Mouse (Mus musculus): Measurements from ENCODE around the gene Ttyh2. TPM values are rescaled to one million over a fixed set of nuclear protein-coding genes. Genes with fewer than 3 reads are reported as not detected.

Ttyh2 gene
- polyA plus RNA-seq, 1 experiment from 2014 or later: 31.6 TPM

DNA sequence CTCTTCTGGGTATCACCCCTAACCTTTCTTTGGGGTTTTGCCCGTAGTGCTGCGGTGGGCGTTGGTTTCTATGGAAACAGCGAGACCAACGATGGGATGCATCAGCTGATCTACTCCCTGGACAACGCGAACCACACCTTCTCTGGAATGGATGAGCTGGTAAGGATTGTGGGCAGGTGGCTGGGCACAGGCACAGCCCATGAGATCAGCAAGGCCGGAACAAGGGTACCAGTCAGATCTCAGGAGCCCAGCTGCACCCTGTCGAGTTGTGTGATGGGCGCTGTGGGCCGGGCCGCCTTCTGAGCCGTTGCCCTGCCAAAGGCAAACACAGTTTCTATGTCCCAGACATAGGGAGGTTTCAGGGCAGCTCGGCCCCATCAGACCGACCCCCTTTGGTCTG lies 15.0 kb downstream of the Ttyh2 start:
- 86% methylated on average over 15 of the region's 15 CpGs for WGBS
- no peak overlapping the region for H3K4me3 ChIP-seq (ENCODE audit: low read length)
- H3K9me3 ChIP-seq (ENCODE audit: control insufficient read depth, low read length): no peaks in the 10 kb centered on the region
- no peak overlapping the region for H3K4me2 ChIP-seq (ENCODE audit: low read length)
- no peak for ATAC-seq
- H3K36me3 ChIP-seq (ENCODE audit: control insufficient read depth, insufficient read depth, low read length): no peaks in the 10 kb centered on the region
- no peaks in the 10 kb centered on the region for H3K4me1 ChIP-seq (ENCODE audit: control insufficient read depth, insufficient read depth, low read depth, low read length)
- H3K27ac ChIP-seq (ENCODE audit: low read depth, low read length): no peak overlapping the region
- no peak overlapping the region for H3K9ac ChIP-seq (ENCODE audit: low read depth, low read length)
- no peaks in the 10 kb centered on the region for H3K27me3 ChIP-seq (replicated peaks; ENCODE audit: control insufficient read depth, insufficient read depth, low read length)

DNA sequence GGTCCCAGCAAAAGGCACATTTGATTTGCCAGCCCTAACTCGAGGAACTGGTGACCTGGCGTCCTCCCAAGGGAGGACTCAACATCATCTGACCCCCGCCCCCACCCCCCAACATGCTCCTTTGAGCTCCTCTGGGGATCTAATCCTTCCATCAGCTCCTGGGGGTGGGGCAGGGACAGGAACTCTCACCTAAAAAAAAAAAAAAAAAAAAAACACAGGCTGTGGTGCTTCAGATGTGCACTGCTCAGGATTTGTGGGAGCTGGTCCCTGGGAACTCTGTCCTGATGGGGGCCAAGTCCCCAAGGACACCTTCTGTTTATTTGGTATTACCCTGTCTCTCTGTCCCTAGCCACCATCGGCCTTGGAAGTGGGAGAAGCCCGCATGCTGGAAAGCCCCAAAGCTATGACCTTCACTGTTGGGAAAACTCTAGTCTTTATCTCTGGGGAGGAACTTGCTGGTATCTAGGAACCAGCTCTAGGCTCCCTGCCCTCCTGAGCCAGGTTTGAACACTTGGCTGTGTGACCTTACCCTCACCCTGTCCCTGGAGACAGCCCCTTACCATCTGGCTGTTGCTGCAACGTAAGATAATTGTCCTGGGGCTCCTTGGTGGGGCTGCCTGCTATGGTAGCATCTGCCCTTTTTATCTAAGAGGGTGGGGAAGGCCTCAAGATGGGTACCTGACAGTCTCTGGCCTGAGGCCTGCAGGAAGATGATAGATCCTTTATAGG lies 16.4 kb downstream of the Ttyh2 start:
- H3K27ac ChIP-seq (ENCODE audit: low read depth, low read length): no peak overlapping the region
- H3K27me3 ChIP-seq (replicated peaks; ENCODE audit: control insufficient read depth, insufficient read depth, low read length): no peaks in the 10 kb centered on the region
- ATAC-seq: no peak
- 70% methylated on average over 6 of the region's 6 CpGs for WGBS
- no peak overlapping the region for H3K9ac ChIP-seq (ENCODE audit: low read depth, low read length)
- H3K4me2 ChIP-seq (ENCODE audit: low read length): no peak overlapping the region
- no peak overlapping the region for H3K4me3 ChIP-seq (ENCODE audit: low read length)
- H3K9me3 ChIP-seq (ENCODE audit: control insufficient read depth, low read length): no peaks in the 10 kb centered on the region
- no peaks in the 10 kb centered on the region for H3K4me1 ChIP-seq (ENCODE audit: control insufficient read depth, insufficient read depth, low read depth, low read length)
- no peaks in the 10 kb centered on the region for H3K36me3 ChIP-seq (ENCODE audit: control insufficient read depth, insufficient read depth, low read length)

DNA sequence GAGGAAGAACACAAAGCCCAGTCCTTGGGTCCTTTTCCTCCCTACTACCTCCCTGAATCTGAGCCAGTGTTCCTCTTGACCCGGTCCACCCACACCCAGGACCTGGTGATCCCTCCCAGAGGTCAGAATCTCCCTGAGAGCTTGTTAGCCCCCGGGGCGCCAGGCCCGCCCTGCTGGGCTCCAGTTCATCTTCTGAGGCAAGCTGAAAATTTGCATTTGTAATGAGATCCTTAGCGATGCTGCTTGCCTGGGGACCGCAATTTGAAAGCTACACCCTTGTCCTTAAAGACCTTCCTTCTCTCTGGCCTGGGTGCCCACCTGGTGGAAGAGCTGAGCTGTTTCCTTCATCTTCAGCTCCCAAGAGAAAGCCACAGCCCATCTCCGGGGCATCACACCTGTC lies 17.4 kb downstream of the Ttyh2 start:
- H3K4me2 ChIP-seq (ENCODE audit: low read length): no peak overlapping the region
- no peak overlapping the region for H3K27ac ChIP-seq (ENCODE audit: low read depth, low read length)
- WGBS: 48% methylated on average over 7 of the region's 7 CpGs
- no peak for ATAC-seq
- H3K9me3 ChIP-seq (ENCODE audit: control insufficient read depth, low read length): no peaks in the 10 kb centered on the region
- H3K27me3 ChIP-seq (replicated peaks; ENCODE audit: control insufficient read depth, insufficient read depth, low read length): no peaks in the 10 kb centered on the region
- H3K9ac ChIP-seq (ENCODE audit: low read depth, low read length): no peak overlapping the region
- no peaks in the 10 kb centered on the region for H3K4me1 ChIP-seq (ENCODE audit: control insufficient read depth, insufficient read depth, low read depth, low read length)
- no peaks in the 10 kb centered on the region for H3K36me3 ChIP-seq (ENCODE audit: control insufficient read depth, insufficient read depth, low read length)
- H3K4me3 ChIP-seq (ENCODE audit: low read length): no peak overlapping the region

DNA sequence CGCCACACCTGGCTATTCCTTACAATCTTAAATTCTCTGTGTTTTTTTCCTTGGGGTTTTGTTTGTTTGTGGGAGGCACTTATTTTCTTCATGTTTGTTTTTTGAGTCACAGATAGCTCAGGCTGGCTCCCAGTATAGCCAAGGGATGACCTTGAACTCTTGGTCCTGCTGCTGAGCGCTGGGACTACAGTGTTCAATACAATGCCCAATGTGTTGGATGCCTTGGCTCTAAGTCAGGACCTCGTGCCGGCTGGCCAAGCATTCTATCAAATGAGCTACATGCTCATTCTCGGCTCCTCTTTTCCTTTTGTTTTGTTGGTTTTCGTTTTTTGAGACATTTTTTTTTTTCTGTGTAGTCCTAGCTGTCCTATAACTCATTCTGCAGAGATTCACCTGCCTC lies 18.2 kb downstream of the Ttyh2 start:
- no peaks in the 10 kb centered on the region for H3K36me3 ChIP-seq (ENCODE audit: control insufficient read depth, insufficient read depth, low read length)
- 90% methylated on average over 6 of the region's 6 CpGs for WGBS
- no peaks in the 10 kb centered on the region for H3K4me1 ChIP-seq (ENCODE audit: control insufficient read depth, insufficient read depth, low read depth, low read length)
- H3K27me3 ChIP-seq (replicated peaks; ENCODE audit: control insufficient read depth, insufficient read depth, low read length): no peaks in the 10 kb centered on the region
- no peak overlapping the region for H3K4me2 ChIP-seq (ENCODE audit: low read length)
- H3K4me3 ChIP-seq (ENCODE audit: low read length): no peak overlapping the region
- ATAC-seq: no peak
- H3K27ac ChIP-seq (ENCODE audit: low read depth, low read length): no peak overlapping the region
- no peaks in the 10 kb centered on the region for H3K9me3 ChIP-seq (ENCODE audit: control insufficient read depth, low read length)
- H3K9ac ChIP-seq (ENCODE audit: low read depth, low read length): no peak overlapping the region

DNA sequence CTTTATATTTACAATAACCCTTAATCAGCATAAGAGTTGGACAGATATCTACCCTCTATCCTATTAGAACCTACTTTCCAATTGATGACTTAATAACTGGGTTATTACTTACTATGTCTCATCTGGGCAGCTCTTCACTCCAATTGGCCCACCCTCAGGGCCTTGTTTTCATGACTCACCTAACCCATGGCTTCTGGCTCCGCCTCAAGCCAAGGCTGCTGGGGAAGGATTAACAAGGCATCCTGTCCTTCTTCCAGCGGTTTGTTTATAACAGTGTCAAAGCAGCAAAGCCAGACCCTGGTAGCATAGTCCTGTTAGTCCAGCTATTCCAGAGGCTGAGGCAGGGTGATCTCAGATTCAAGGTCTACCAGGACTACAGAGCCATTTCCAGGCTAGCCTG lies 19.2 kb downstream of the Ttyh2 start:
- Histone ChIP-seq H3K4me2 (ENCODE audit: low read length) (no peak overlapping the region), H3K27ac (ENCODE audit: low read depth, low read length) (no peak overlapping the region), H3K9ac (ENCODE audit: low read depth, low read length) (no peak overlapping the region), H3K4me1 (ENCODE audit: control insufficient read depth, insufficient read depth, low read depth, low read length) (no peaks in the 10 kb centered on the region), H3K9me3 (ENCODE audit: control insufficient read depth, low read length) (no peaks in the 10 kb centered on the region), H3K4me3 (ENCODE audit: low read length) (no peak overlapping the region), H3K36me3 (ENCODE audit: control insufficient read depth, insufficient read depth, low read length) (no peaks in the 10 kb centered on the region), H3K27me3 (replicated peaks; ENCODE audit: control insufficient read depth, insufficient read depth, low read length) (no peaks in the 10 kb centered on the region)
- no peak for ATAC-seq
- WGBS: 82% methylated on average over 2 of the region's 2 CpGs

DNA sequence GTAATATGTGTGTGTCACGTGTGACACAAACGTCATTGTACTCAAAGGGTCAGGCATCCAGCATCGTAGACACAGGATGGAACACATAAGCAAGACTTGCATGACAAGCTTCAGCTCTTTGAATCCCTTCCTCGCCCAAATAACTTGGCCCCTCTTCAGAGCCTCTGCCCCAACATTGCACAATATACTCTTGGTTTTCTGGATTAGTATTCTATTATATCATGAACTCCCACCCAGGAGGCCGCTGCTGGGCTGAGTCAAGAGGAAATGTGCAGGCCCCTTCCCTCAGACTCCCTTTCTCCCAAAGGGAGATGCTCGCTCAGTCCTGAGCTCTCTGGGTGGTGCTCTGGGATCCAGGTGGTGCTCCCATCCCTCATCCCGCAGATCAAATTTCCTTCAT lies 23.3 kb downstream of the Ttyh2 start:
- peaks cover 2% of the 10 kb centered on the region for H3K4me1 ChIP-seq (ENCODE audit: control insufficient read depth, insufficient read depth, low read depth, low read length)
- H3K27me3 ChIP-seq (replicated peaks; ENCODE audit: control insufficient read depth, insufficient read depth, low read length): no peaks in the 10 kb centered on the region
- H3K9me3 ChIP-seq (ENCODE audit: control insufficient read depth, low read length): no peaks in the 10 kb centered on the region
- 92% methylated on average over 7 of the region's 7 CpGs for WGBS
- H3K4me2 ChIP-seq (ENCODE audit: low read length): no peak overlapping the region
- H3K9ac ChIP-seq (ENCODE audit: low read depth, low read length): no peak overlapping the region
- no peak for ATAC-seq
- no peaks in the 10 kb centered on the region for H3K36me3 ChIP-seq (ENCODE audit: control insufficient read depth, insufficient read depth, low read length)
- H3K4me3 ChIP-seq (ENCODE audit: low read length): no peak overlapping the region
- H3K27ac ChIP-seq (ENCODE audit: low read depth, low read length): no peak overlapping the region

DNA sequence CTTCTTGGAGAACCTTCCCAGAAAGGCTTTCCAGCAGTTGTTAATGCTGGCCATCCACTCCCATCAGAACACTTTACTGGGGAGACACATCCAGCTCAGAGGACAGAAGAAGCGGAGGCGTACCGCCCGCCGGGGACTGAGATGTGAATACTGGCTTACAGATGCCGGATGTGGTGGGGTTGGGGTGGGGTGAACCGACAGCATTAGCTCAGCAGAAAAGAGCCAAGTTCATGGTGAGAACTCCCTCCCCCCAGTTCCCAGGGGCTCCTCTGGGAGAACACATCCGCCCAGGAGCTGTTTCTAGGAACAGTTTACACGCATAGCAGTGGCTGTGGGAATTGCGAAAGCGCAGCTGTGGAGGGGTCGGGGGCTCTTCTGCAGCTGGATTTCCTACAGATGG lies 24.3 kb downstream of the Ttyh2 start:
- Histone ChIP-seq H3K9ac (ENCODE audit: low read depth, low read length) (no peak overlapping the region; the same call in 1 of the 2 replicates), H3K36me3 (ENCODE audit: control insufficient read depth, insufficient read depth, low read length) (no peaks in the 10 kb centered on the region), H3K4me2 (ENCODE audit: low read length) (no peak overlapping the region), H3K4me3 (ENCODE audit: low read length) (no peak overlapping the region), H3K4me1 (ENCODE audit: control insufficient read depth, insufficient read depth, low read depth, low read length) (peaks cover 12% of the 10 kb centered on the region), H3K27ac (ENCODE audit: low read depth, low read length) (no peak overlapping the region), H3K27me3 (replicated peaks; ENCODE audit: control insufficient read depth, insufficient read depth, low read length) (no peaks in the 10 kb centered on the region), H3K9me3 (ENCODE audit: control insufficient read depth, low read length) (no peaks in the 10 kb centered on the region)
- ATAC-seq: no peak
- WGBS: 80% methylated on average over 12 of the region's 12 CpGs

DNA sequence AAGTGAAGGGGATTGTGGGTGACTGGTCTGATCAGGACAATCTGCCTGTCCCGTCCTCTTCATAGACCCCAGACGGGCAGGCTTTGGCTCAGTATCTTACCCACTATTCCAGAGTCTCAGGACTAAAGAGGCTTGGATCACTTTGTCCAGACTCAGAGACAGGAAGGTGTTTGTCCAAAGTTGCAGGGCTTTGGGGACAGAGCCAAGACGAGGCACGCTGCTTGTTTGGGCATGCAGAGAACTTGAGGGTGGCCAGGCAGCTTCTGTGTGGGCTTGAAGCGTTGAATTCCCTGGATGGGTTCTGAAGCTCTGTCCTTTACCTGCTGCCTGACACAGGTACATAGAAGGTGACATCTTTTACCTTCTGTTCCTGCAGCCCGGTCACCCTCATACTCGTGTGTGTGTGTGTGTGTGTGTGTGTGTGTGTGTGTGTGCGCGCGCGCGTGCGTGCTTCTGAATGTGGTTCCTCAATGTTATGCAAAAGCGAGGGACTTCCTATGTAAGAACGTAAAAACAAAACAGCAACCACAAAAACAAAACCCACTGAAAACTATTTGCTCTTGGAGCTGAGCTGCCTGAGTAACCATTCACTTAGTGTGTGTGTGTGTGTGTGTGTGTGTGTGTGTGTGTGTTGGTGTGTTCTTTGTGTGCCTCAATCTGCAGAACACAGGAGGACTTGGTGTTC lies 27.2 kb downstream of the Ttyh2 start:
- Histone ChIP-seq H3K9me3 (ENCODE audit: control insufficient read depth, low read length) (no peaks in the 10 kb centered on the region), H3K27me3 (replicated peaks; ENCODE audit: control insufficient read depth, insufficient read depth, low read length) (no peaks in the 10 kb centered on the region), H3K36me3 (ENCODE audit: control insufficient read depth, insufficient read depth, low read length) (no peaks in the 10 kb centered on the region), H3K4me2 (ENCODE audit: low read length) (no peak overlapping the region), H3K9ac (ENCODE audit: low read depth, low read length) (no peak overlapping the region), H3K4me3 (ENCODE audit: low read length) (no peak overlapping the region), H3K4me1 (ENCODE audit: control insufficient read depth, insufficient read depth, low read depth, low read length) (peaks cover 14% of the 10 kb centered on the region), H3K27ac (ENCODE audit: low read depth, low read length) (no peak overlapping the region)
- 79% methylated on average over 15 of the region's 15 CpGs for WGBS
- ATAC-seq: no peak

DNA sequence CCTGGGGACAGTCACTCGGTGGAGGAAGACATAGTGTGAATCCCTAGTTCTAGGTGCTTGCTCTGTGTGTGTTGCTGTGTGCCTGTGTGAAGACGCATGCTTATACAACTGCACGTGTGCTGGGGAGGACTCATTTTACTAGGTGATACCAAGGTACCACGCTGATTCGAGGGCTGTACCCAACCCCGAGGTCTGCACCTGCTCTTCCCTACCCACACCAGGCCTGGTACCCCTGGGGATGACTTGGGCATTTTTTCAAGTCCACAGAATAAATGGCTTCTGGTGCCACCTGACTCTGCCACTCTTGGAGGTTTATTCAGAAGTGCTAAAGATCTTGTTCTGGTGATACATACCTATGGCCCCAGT lies 27.7 kb downstream of the Ttyh2 start:
- Histone ChIP-seq H3K9me3 (ENCODE audit: control insufficient read depth, low read length) (no peaks in the 10 kb centered on the region), H3K27ac (ENCODE audit: low read depth, low read length) (no peak overlapping the region), H3K36me3 (ENCODE audit: control insufficient read depth, insufficient read depth, low read length) (no peaks in the 10 kb centered on the region), H3K4me1 (ENCODE audit: control insufficient read depth, insufficient read depth, low read depth, low read length) (peaks cover 14% of the 10 kb centered on the region), H3K9ac (ENCODE audit: low read depth, low read length) (no peak overlapping the region), H3K4me2 (ENCODE audit: low read length) (no peak overlapping the region), H3K4me3 (ENCODE audit: low read length) (no peak overlapping the region), H3K27me3 (replicated peaks; ENCODE audit: control insufficient read depth, insufficient read depth, low read length) (no peaks in the 10 kb centered on the region)
- no peak for ATAC-seq
- 78% methylated on average over 6 of the region's 6 CpGs for WGBS
